Mouse (Mus musculus) adrenal gland, adult 8-10 months (tissue): Measurements from ENCODE around the gene Camkk2. TPM values are rescaled to one million over a fixed set of nuclear protein-coding genes. Genes with fewer than 3 reads are reported as not detected.
A peak's percentile ranks its signal among the peaks of the same experiment; 100 is the strongest.

Experiments
- DNase-seq: peaks from one replicate; pipeline ENCODE4 v3.0.0; 2022
- total RNA-seq, 4 experiments: library from RNA; stranded (reverse); gene quantifications; 2 replicates each; pipeline ENCODE4 v1.2.4; 2022

Camkk2 gene
- total RNA-seq, 4 experiments from 2014 or later: 32.8 to 36.2 (median 34.9) TPM

DNA sequence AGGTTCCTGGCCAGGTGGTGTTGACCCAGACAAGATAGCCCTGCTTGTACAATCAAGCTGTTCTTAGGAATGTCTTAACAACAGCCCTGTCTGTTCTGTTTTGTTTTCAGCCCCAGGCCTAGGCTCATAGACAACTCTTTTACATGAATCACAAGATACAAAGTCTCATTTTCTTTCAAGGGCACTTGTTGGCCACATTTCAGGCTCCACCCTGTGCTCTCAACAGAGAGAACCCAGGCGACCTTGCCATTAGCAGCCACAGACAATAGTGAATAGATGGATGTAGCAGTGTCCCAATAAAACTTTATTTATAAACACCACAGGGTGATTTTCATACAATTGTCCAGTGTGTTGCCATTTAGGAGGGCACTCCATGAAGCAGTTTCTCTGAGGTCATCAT is 2.9 kb upstream of the Camkk2 start:
- DNase-seq: no peak

- no peak for DNase-seq
Observed at GRCm38 (mm10) chr5:122780791-122781432, 1.7 kb upstream of the Camkk2 start.

DNA sequence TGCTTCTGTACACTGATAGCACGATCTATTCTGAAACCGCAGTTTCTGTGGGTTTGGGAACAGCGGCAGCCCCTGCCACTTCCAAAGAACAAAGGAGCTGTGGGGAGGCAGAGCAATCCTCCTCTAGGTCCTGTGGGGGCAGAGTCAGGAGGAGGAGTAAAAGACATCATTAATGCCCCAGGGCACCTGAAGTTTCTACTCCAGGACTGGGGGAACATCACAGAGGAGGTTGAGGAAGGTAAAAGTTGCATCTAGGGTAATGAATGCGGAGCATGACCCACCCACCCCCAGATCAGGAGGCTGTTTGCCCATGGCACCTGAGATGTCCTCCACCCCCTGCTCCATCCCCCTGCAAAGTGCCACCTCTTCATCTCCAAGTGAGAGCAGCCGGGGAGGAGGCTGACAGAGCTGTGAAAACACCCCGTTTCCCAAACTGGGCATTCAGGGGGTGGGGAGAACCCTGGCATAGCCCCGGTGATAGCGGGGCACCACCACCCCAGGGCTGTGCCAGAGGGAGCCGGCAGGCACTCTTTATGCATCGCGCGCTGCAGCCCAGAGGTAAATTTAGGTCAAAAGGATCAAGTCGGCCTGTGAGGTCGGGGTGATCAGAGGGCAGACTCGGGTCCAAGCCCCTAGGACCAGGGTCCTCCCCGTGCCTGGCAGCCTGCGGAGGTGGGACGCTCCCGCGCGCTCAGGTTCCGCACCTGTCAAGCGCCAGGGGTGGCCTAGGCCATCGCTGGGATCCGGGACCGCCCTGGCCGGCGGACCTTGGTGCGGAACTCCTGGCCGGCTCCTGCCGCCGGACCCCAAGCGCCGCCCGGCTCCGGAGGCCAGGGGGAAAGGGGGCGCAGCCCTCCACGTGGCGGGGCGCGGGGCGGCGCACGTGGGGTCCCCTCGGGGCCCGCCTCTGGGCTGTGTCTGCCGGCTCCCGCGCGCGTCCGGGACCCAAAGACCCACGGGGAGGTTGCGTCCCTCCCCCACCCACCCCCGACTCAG is 680 bp downstream of the Camkk2 start:
- no peak for DNase-seq

GRCm38 (mm10) chr5:122777322-122777721 is 1.9 kb downstream of the Camkk2 start:
- DNase-seq: no peak

- no peak for DNase-seq
Observed at GRCm38 (mm10) chr5:122775646-122776286, 3.4 kb downstream of the Camkk2 start.

GRCm38 (mm10) chr5:122774743-122775611 is 4.2 kb downstream of the Camkk2 start:
- DNase-seq: peak; percentile 67

DNA sequence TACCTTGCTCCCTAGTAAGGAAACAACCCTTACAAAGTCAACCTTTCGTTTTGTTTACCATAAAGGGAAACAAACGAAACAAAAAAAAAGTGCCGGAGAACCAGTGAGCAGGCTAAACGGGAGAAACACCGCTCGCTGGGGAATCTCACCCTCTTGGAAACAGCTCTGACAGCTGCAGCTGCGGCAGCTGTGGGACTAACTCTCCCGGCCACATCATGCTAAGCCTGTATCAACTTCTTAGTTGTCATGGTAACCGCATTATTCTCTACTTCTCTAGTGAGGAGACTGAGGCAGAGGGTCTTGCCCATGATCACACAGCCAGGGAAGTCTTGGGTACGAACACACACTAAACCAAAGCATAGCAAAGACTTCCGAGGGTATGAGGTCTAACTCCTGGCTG is 5.5 kb downstream of the Camkk2 start:
- no peak for DNase-seq

- no peak for DNase-seq
Observed at GRCm38 (mm10) chr5:122771428-122771827, 7.8 kb downstream of the Camkk2 start.

GRCm38 (mm10) chr5:122770806-122771261 is 8.4 kb downstream of the Camkk2 start:
- peak; percentile 75 for DNase-seq

DNA sequence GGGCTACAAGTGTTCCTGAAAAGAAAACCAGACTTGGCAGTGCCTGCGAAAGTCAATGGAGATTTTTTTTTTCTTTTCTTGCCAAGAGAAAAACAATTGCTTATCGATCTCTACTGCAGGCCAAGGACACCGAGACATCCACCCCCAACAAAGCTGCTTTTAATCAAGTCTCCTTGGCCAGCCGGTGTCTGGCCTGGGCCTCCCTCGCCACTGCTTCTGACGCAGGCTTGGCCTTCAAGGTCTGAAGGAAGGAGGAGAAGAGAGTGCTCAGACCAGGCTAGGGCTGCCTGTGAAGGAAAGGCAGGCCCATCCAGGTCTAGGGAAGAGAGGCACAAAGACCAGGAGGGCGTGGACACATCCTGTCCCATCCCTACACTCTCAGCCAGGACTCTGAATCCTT is 8.9 kb downstream of the Camkk2 start:
- no peak for DNase-seq

GRCm38 (mm10) chr5:122769101-122769568 is 10.1 kb downstream of the Camkk2 start:
- no peak for DNase-seq

DNA sequence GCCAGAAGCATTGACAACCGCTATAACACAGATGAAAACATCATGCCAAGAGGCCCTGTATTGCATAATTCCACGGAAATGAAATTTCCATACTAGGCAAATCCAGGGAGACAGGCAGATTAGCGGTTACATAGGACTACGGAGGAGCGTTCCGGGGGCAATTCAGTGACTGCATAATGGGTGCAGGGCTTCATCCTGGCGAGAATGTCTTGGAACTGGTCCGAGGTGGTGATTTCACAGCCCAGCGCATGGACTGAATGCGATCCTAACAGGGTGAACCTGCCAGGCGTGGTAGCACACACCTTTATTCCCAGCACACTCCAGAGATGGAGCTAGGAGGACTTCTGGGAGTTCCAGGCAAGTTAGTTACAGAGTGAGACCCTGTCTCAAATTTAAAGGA is 11.9 kb downstream of the Camkk2 start:
- no peak for DNase-seq

- DNase-seq: no peak
Observed at GRCm38 (mm10) chr5:122764032-122764464, 15.2 kb downstream of the Camkk2 start.

- DNase-seq: no peak
Observed at GRCm38 (mm10) chr5:122763271-122764031, 15.8 kb downstream of the Camkk2 start.

DNA sequence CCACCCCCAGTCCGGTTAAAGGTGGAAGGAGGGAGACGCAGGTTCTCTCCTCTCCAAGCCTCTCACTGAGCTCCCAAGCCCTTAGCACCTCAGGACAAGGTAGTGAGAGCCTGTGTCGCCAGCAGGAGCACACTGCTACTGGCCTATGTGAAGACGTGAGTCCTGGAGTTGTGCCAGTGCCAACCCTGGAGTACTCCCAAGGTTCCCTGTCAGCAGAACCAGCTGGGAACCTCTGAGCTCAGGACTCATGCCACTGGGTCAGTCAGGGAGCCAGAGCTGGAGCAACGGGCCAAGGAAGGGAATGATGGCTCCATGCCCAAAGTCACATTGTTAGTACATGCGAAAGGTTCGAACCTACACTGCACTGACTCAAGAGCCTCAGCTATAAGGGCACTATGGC is 22.5 kb downstream of the Camkk2 start:
- peak; percentile 82 for DNase-seq

GRCm38 (mm10) chr5:122756144-122756543 is 23.1 kb downstream of the Camkk2 start:
- no peak for DNase-seq

- DNase-seq: no peak
Observed at GRCm38 (mm10) chr5:122755620-122756019, 23.6 kb downstream of the Camkk2 start.

GRCm38 (mm10) chr5:122754477-122754876 is 24.7 kb downstream of the Camkk2 start:
- DNase-seq: no peak

GRCm38 (mm10) chr5:122747950-122748349 is 31.3 kb downstream of the Camkk2 start:
- no peak for DNase-seq

DNA sequence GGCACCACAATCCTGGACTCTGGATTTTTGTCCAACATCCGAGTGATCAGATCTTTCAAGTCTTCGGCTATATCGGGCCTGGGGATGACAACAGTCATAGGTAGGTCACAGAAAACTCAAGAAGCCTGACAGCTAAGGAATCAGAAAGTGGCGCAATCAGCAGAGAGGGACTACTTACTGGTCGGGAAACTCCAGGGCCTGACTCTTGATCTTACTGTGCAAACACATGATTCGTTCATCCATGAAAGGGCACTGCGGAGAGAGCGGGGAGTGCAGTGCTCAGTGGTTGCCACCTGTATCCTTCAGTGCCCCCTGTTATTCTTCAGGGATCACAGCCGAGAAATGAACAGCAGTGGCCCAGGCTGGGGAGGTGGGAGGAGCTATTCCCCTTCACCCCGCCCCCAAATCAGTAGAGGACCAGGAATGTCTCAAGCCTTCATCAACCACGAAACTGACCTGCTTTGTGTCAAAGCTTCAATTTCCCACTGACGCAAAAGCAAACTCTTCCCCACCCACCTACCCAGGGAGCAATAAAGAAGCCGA is 35.3 kb downstream of the Camkk2 start:
- DNase-seq: no peak

GRCm38 (mm10) chr5:122736761-122737160 is 42.4 kb downstream of the Camkk2 start:
- no peak for DNase-seq
